Mouse (Mus musculus) heart, adult 11 months (tissue): ENCODE data around the gene Rce1.

Experiments used
- DNase-seq: peaks from one replicate; pipeline ENCODE4 v3.0.0; 2022

Gene Rce1

DNA sequence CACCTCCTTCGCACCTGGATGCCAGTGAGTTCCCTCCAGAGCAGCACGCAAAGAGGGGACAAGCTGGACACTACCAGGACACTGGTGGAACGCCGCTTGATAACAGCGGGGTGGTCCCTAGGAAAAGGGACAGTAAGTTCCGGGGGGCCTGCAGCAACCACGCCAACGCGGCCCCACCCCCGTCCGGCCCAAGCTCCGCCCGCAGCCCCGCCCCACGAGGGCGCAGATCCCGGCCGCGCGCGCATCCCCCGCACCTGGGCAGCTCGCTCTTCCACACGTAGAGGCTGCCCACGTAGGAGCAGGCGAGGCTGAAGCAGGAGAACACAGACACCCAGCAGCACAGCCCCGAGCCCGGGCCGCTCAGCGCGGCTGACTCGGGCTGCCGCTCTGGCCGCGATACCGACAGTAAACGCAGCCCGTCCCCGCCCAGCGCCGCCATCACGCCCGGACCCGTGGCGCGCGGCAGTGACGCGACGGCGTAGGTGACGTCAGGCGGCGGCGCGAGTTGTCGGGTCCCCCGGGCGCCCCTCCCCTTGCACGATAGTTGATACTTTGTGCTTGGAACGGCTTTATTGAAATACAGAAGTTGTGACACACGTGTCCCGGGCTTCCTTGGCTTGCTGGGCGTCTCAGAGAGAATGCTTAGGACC lies at the start of gene Rce1:
TSS of gene Rce1 (minus strand) at position 463 of the 650 bp plus-strand sequence.
- peak; percentile 99 for DNase-seq

DNA sequence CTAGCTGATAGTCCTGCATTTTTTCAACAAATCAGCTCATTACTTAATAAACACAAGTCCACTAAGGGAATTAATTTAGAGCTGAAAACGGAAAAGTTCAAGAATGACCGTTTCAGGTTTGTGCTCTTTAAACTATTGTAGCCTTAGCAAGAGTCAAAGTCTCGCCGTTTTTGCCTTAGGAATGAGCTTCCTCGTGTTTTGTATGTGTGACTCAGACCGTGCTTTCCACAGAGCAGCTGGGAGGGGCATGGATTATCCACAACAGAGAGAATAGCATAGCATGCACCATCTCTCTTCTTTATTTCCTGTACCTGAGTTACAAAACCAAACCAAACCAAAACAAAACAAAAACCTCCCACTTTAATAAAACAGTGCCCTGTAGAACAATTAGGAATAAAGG lies 47.0 kb upstream of the Rce1 start:
- DNase-seq: no peak

DNA sequence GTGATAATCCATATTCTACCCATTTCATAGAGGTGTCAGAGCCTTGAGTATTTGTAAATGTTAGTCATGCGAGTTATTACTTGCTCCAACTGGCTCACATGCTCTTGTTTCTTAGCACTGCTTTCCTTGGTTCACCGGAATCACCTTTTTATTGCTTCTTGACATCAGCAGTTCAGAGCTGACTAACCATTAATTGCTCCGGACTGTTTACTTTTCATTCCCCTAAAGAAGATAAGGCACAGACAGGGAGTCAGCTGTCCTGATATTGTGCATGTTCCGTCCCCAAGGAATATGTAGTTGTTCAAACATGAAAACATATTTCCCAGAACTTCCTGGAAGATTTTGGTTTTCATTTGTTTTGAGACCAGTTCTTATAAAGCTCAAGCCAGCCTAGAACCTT lies 45.3 kb upstream of the Rce1 start:
- no peak for DNase-seq

DNA sequence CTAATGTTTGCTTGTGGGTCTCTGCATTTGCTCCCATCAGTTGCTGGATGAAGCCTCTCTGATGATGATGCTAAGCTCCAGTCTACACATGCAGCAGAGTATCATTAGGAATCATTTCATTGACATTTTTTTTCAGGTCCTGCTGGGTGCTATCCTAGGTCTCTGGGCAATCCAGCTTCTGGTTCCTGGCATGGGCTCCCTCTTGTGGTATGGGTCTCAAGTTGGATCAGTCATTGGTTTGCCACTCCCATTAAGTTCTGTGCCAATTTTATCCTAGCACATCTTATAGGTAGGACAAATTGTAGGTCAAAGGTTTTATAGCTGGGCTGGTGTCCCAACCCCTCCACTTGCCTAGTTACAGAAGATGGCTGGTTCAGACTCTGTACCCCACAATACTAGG lies 41.4 kb upstream of the Rce1 start:
- no peak for DNase-seq

DNA sequence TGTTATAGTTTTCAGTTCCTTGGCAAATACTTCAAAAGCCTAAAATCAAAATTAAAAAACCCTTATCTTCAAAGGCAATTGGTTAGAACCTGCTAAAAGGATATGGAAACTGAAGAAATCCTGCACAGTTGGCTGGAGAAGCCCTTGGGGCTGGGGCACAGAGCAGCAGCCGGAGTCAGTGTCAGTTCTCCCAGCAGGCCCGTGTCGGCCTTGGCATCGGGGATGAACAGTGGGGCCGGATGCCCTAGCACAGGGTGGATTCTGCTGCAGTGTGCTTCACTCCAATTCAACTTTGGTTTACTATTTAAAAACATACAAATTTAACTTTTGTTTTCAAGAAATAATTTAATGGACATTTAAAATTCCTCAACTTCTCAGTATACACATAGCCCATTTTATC lies 32.7 kb upstream of the Rce1 start:
- peak; percentile 24 for DNase-seq

DNA sequence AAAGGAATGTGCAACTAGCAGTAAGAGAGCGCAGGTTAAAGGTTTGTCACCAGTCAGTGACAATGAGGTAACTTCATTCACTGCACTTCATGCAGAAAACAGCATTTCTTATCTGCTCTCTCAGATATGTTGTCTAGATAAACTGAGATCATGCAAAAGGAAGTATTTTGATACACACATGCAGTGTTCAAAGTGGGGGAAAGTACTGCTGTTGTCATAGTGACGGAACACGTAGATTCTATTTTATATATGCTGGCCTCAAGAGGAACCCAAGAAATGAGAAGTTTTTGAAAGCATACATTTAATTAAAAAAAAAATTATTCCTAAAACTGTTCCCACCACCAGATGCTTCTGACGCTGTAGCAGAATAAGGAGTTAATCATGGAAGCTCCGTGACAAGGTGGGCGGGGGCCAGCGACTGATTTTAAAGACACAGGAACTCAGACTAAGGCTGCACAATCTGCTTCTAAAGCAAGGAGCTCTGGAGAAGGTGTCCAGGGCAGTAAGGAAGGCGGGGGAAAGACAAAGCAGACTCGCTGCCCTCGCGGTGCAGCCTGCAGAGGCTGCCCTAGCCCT lies 21.6 kb upstream of the Rce1 start:
- no peak for DNase-seq

DNA sequence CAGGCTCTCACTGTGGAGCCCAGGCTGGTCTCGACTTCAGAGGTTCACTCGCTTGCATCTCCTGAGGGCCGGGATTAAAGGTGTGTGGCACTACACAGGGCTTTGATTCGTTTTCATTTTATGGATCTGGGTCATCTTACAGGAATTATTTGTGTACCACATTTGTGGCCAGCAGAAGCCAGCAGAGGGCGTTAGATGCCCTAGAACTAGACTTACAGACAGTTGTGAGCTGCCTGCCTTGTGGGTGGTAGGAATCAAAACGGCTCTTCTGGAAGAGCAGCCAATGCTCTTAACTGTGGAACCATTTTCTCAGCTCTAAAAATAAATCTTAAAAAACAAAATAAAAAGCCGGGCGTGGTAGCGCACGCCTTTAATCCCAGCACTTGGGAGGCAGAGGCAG lies 18.8 kb upstream of the Rce1 start:
- DNase-seq: no peak

DNA sequence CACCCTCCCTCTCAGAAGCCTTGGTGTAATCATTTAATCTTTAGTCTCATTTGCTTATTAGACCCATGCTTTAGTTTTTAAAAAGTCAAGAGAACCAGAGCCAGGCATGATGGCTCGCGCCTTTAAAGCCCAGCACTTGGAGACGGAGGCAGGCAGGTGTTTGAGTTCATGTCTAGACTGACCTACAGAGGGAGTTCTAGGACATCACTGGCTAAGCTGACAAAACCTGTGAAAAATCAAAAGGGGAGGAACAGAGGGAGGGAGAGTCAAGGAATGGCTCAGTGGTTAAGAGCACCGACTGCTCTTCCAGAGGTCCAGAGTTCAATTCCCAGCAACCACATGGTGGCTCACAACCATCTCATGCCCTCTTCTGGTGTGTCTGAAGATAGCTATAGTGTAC lies 10.5 kb upstream of the Rce1 start:
- DNase-seq: no peak

DNA sequence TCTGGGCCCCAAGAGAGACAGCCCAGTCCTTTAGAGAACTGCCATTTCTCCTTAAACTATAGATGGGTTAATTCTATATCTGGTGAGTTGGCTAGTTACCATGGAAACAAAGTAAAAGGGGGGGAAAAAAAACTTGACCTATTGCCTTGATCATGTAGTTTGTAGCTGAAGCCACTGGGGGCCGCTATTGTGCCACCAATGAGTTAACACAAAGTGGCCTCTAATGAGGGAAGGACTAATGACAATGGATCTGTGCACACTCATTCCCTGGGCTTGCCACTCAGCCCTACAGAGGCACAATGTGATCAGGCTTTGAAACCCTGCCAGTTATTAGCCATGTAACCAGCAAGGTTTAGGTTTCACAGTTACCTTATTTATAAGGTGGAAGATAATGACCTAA lies 3.4 kb upstream of the Rce1 start:
- peak; percentile 90 for DNase-seq

DNA sequence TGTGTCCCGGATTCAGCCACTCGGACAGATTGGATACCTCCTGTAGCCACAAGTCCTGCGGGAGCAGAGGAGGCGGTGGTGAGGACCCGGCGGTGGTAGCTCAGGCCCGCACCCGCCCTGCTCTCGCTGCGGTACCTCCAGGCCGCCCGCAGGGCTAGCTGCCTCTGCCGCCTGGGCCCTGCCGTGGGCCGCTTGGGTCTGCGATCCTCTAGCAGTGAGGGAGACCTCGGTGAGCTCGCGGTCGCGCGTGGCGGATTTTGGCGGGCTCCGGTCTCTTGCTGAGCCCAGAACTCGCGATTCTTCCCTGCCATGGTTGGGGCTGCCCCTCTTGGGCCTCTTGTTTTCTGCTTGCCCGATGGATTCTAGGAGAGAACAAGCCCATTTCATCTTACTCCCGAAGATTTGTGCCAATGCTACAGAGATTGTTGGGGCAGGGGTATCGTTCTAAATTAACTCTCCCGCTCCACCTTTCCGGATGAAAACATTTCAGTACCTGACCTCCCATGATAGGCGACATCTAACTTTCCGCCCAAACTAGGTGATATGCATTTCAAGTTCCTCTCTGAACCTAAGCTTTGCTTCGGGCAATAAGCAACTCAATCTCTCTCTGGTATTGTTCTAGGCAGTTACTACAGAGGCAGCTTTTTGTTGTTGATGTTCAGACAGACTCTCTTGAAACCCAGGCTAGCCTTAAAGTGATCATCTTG lies 541 bp upstream of the Rce1 start:
- DNase-seq: no peak

DNA sequence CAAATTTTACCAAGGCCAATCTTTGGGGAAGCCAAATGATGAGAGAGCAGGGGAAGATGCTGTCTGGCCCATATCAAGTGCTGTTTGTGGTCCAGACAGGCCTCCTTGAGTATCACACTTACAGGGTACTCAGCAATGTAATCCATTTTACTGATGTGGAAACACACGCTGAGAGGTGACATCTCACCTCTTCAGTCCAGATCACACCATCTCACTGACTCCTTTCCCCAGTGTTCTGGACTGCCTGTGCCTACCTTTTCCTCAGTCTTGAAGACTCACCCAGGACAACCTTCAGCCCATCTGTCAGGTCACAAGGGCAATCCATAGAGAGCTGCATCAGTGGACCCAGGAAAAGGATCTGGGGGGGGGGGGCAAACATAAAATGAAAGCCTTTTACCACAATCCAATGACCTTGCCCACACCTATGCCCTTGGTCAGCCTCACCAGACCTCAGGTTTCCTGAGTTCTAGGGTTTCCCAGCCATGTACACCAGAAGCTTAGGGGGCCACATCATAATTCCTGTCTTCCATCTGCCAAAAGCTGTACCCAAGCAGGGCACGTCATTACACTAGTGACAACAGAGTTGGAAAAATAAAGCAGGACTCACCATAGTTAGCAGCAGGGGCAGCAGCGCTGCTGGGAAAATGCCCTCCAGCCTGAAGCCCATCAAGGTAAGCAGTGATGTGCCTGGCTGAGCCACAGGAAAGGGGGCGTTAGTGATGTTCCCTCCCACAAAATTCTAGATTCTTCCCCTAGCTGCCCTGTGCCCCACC lies 849 bp downstream of the Rce1 start:
- peak; percentile 83 for DNase-seq

DNA sequence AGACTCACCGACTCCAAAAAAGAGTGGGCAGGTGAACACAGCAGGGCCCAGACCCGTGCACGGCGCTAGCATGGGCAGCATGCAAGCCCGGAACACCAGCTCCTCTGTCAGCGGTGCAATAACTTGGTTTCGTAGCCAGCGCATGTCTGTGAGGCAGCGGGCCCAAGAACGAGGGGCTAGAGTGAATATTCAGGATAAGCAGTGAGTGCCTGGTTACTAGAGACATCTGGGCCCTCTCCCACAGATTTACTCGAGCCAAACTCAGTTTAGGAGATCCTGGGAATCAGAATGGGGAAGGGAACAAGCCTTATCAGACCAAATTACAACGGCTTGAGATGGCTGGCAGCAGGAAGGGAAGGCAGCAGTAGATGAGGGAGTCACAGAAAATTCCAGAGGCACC lies 1.4 kb downstream of the Rce1 start:
- peak; percentile 89 for DNase-seq

DNA sequence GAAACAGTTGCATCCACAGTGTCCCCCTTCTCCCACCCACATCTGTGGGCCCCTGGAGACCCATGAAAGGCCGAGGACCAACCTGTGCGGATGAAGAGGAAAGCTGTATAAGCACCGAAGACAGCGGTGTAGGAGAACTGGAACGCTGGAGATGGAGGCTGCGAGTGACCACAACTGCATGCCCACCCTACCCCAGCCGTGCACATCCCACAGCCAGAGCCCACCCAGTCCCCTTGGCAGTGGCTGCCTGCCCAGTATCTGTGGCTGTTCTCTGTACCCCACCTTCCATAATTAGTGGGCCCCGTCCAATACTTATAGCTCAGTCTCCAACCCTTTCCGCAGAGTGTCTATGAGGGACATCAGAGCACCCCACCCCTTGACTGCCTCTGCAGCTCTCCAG lies 2.0 kb downstream of the Rce1 start:
- DNase-seq: peak; percentile 88

DNA sequence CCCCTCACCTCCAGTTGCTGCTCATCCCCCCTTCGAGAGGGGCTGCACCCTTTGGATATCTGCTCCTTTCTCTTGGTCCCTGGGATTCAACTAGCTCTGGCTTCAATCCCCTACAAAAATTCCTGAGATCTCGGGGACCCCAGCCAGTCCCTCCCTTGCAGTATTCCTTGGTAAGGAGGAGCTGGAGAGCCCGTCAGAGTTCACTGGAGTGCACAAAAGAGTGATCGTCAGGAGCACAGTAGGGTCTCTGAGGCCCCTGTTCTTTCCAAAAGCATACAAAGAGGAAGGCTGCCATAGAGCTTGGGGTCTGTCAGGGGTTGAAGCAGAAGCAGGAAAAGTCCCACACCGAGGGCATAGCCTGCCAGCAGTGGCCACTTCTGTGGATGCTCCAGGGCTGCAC lies 2.7 kb downstream of the Rce1 start:
- DNase-seq: peak; percentile 87

DNA sequence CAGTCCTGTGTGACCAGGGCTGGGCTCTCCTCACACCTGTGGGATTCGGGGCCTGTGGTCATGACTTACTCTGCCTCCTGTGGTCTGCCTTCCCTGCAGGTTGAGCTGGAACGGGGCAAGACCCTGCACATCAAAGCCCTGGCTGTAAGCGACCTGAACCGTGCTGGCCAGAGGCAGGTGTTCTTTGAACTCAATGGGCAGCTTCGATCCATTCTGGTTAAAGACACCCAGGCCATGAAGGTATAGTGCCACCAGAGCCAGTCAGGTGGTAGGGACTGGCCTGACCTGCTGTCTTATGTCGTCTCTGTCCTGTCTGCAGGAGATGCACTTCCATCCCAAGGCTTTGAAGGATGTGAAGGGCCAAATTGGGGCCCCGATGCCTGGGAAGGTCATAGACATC lies 4.7 kb downstream of the Rce1 start:
- DNase-seq: peak; percentile 88

DNA sequence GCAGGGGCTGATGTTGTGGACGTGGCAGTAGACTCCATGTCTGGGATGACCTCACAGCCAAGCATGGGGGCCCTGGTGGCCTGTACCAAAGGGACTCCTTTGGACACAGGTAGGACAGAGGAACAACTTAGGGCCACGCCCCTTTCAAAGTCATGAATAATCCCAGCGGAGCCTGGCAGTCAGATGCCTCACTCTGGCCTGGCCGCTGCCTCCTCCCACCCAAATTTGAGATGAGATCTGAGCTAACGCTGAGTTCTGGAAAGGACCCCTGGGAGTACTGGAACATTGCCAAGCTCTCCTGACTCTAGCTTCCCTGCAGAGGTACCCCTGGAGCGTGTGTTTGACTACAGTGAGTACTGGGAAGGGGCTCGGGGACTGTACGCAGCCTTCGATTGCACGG lies 6.0 kb downstream of the Rce1 start:
- peak; percentile 90 for DNase-seq

DNA sequence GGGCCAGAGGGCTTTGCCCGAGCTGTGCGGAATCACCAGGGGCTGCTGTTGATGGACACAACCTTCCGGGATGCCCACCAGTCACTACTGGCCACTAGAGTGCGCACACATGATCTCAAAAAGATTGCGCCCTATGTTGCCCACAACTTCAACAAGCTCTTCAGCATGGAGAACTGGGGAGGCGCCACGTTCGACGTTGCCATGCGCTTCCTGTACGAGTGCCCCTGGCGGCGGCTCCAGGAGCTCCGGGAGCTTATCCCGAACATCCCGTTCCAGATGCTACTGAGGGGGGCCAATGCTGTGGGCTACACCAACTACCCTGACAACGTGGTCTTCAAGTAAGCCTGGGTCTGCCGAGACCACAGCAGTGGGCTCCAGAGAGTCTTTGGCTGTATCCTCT lies 7.3 kb downstream of the Rce1 start:
- no peak for DNase-seq

DNA sequence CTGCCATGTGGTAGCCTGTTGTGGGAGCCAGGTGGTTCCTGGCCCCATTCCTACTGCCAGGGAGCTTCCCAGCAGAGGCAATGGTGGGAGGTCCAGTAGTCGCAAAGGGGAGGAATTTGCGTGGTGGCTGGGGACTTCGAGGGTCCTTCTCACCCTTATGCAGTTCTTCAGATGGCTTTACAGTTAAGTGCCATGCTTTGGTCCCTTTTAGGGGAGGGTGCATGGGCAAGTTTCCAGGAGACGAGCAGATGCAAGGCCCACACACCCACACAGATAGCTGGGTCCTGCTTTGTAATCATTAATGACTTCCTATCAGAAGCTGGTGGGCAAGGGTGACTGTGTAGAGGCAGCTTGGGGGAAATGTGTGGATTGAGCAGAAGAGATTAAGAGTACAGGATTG lies 8.9 kb downstream of the Rce1 start:
- no peak for DNase-seq

DNA sequence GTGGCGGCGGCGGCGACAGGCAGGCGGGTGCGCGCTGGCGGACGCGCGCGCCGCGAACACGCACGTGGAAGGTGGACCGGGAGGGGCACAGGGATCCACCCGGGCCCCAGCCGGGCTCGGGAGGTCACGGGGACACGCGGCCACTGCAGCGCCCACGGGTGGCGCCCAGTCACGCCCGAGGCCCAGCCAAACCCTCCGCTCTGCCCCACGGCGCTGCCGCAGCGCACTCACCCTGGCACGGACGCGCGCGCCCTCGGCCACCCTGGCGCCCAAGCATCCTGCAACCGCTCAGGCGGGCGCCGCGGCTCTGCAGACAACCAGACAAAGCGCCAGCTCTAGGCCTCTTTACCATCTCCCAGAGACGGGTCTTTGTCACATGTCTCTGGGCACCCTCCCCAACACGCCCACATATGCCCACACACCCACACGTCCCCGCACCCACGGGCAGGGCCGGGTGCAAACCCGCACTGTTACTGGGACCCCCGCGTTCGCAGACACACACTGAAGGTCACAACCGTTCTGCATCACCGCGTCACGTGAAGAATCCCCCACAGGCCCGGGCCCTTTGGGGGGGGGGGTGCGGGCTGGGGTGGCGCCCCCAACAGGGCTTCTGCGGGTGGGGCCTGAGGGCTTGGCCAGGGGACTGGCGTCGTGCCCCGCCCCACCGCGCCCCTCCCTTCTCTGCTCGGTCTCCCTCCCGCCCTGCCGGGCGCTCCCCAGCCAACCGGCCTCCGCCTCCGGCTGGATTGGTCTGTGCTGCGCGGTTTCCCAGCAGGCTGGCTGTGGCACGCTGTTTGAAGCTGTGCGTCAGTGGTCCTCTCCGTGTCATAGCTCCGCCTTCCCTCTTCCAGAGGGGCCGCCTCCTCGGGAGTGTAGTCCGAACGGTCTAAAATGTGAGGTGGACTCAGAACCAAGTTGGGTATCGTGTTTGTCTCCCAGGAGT lies 10.0 kb downstream of the Rce1 start, which contains the start of gene Lrfn4:
TSS of gene Lrfn4 (minus strand) at position 517 of the 943 bp plus-strand sequence.
- peak; percentile 99 for DNase-seq

DNA sequence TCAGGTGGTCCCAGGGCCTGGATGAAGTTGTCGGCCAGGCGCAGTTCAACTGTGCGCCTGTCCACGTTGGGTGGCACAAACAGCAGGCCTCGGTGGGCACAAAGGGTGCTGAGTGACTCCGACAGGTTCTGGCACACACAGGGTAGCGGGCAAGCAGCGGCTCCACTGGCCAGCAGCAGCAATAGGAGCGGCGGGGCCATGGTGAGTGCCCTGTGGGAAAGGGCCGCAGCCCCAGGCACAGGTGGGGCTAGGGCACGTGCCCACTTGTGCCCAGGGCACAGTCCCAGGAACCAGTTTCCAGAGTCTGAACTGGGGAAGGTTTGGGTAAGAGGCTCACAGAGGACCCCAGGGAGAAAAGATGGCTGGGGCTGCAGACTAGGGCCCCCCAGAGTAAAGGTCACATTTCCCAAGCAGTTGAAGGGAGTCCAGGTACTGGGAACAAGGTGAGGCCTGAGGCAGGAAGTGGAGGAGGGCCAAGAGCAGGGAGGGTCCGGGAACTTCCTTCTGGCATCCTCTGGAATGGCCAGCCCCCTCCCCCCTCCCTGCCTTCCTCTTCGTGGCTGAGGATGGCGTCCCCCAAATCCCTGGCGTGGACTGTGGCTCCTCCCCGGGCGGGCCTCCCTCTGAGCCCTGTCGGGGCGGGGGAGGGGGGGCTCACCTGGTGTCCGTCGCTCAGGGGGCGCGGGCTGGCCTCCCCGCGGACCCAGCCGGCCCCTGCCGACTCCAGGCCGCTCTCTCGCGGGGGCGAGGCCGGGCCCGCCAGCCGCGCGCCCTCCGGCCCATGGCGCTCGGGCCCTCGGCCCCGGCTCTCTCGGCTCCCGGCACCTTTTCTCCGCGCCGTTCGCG lies 10.9 kb downstream of the Rce1 start:
- DNase-seq: peak; percentile 93
